Mouse (Mus musculus) heart, adult 2 months (tissue): ENCODE data around the gene Clint1. TPM values are rescaled to one million over a fixed set of nuclear protein-coding genes. Genes with fewer than 3 reads are reported as not detected.

ENCODE experiments used
- DNase-seq, 2 experiments: peaks; one replicate each; pipeline ENCODE4 v3.0.0; 2021
- H3K27ac ChIP-seq: fragments of 200-600 bp; 2 replicates; pipeline ENCODE4 v1.8.1; 2022
- H3K27me3 ChIP-seq: fragments of 200-500 bp; 2 replicates; pipeline ENCODE4 v1.6.1; 2012; ENCODE audit warnings: mild to moderate bottlenecking, low read length, inconsistent platforms, mixed read lengths; ENCODE audit not compliant: control insufficient read depth, insufficient read depth
- H3K36me3 ChIP-seq: fragments of 200-500 bp; 2 replicates; pipeline ENCODE4 v1.6.1; 2012; ENCODE audit warnings: low read length, inconsistent platforms; ENCODE audit not compliant: control insufficient read depth, insufficient read depth
- H3K4me1 ChIP-seq: fragments of 200-500 bp; 2 replicates; pipeline ENCODE4 v1.6.1; 2011; ENCODE audit warnings: low read length; ENCODE audit not compliant: control insufficient read depth, insufficient read depth
- H3K4me3 ChIP-seq: fragments of 200-600 bp; 2 replicates; pipeline ENCODE4 v1.8.1; 2022
- H3K79me2 ChIP-seq: fragments of 200-500 bp; replicated peaks from 2 replicates; pipeline ENCODE4 v1.6.1; 2012; ENCODE audit warnings: mild to moderate bottlenecking, inconsistent platforms, low read length, moderate library complexity, mixed read lengths; ENCODE audit not compliant: control insufficient read depth, insufficient read depth
- H3K9ac ChIP-seq: fragments of 200-500 bp; 2 replicates; pipeline ENCODE4 v1.6.1; 2012; ENCODE audit warnings: low read depth, mild to moderate bottlenecking, control low read depth, inconsistent platforms, low read length, mixed read lengths
- CTCF ChIP-seq: fragments of 200-600 bp; IDR thresholded peaks from 2 replicates; pipeline ENCODE4 v1.8.1; 2022; ENCODE audit warnings: antibody characterized with exemption, mild to moderate bottlenecking, moderate library complexity
- EP300 ChIP-seq: fragments of 200-500 bp; IDR thresholded peaks from 2 replicates; pipeline ENCODE4 v1.6.1; 2011; ENCODE audit warnings: low read depth, low read length, control low read depth; ENCODE audit not compliant: insufficient read depth
- POLR2A ChIP-seq: fragments of 200-500 bp; IDR thresholded peaks from 2 replicates; pipeline ENCODE4 v1.6.1; 2011; ENCODE audit warnings: mild to moderate bottlenecking, low read depth, low read length, control low read depth; ENCODE audit not compliant: insufficient read depth
- whole genome bisulfite sequencing: fragments of 180-500 bp; shearing (Covaris S2); methylation state at CpG from one replicate; pipeline ENCODE4 v1.1.7; 2018; 5-methylcytosine and 5-hydroxymethylcytosine counted together
- intact Hi-C: fragments of 180-260 bp; cut with DNase I; formaldehyde crosslinking; loops from one replicate; pipeline ENCODE4 v1.15.1; 2025
- polyA plus RNA-seq: library from polyadenylated mRNA; depleted of rRNA; stranded (reverse); fragments of >200 nt; gene quantifications from 2 replicates; pipeline ENCODE4 v1.2.3, GENCODE M21; 2012
- total RNA-seq, 2 experiments: library from RNA; stranded (reverse); gene quantifications; 2 replicates each; pipeline ENCODE4 v1.2.3; 2021

The Clint1 gene
- total and polyA plus RNA-seq, 3 experiments: 29.5 to 45.7 (median 42.0) TPM

- Histone ChIP-seq H3K79me2 (0 out of 2 replicates have a peak, but pooled peaks cover 2% of the 10 kb centered on the region), H3K9ac (no peak overlapping the region), H3K27ac (no peak overlapping the region), H3K4me1 (no peaks in the 10 kb centered on the region), H3K36me3 (peaks cover 10% of the 10 kb centered on the region), H3K27me3 (no peaks in the 10 kb centered on the region), H3K4me3 (no peak overlapping the region)
- TF ChIP-seq POLR2A: no peak
- TF ChIP-seq EP300: no peak
- no peak for TF ChIP-seq CTCF
- DNase-seq: no peak
- whole genome bisulfite sequencing: 81% methylated on average over 4 of the region's 4 CpGs
- intact Hi-C loops: no loop called here
Measured at GRCm38 (mm10) chr11:45849203-45849602, 2.6 kb upstream of the Clint1 start.

DNA sequence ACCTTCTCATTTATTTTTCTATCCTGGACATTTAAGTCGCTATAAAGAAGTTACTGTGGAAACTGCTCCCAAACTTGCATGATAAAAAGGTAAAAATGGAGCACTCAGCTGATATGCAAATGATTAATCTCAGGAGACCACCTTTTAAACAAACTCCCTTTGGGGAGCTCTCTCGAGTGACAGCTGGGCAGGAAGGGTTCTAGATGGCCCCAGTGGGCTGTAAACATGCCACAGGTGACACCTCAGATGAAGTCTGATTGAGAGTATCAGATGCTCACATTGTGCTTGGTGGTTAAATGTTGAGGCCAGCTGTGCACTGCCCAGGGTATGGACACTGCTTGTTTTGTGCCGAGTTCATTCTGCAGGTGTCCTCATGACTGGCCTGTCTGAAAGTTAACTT is 2.0 kb upstream of the Clint1 start:
- Histone ChIP-seq H3K4me1 (0 out of 2 replicates have a peak, but pooled peaks cover under 1% of the 10 kb centered on the region), H3K36me3 (peaks cover 10% of the 10 kb centered on the region), H3K9ac (no peak overlapping the region), H3K27ac (no peak overlapping the region), H3K27me3 (no peaks in the 10 kb centered on the region), H3K79me2 (peaks cover 2% of the 10 kb centered on the region; the same call in 1 of the 2 replicates), H3K4me3 (no peak overlapping the region)
- no peak for DNase-seq
- TF ChIP-seq CTCF (no peak), POLR2A (no peak), EP300 (no peak)
- intact Hi-C loops: no loop called here
- 38% methylated on average over 3 of the region's 3 CpGs for WGBS

DNA sequence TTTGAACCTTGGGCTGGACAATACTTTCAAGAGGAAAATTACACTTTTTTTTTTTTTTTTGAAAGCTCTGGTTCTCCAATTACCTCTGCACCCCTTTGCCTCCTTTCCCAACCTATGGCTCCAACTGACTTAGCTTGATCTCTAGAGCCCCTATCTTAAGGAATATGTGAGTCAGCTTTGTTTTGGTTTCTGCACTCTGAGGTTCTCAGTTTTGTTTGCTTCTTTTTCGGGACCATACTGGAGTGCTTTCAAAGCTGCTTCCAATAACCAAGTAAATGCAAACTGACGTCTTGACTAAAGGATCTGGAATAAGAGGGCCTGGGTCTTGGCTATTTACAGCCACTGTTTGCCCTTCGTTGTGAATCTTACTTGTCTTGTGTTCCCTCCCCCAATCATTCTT is 1.5 kb upstream of the Clint1 start:
- H3K9ac ChIP-seq: no peak overlapping the region
- peaks cover 2% of the 10 kb centered on the region; the same call in 1 of the 2 replicates for H3K79me2 ChIP-seq
- intact Hi-C loops: no loop called here
- H3K27me3 ChIP-seq: no peaks in the 10 kb centered on the region
- no peak overlapping the region for H3K27ac ChIP-seq
- TF ChIP-seq EP300 (no peak), CTCF (no peak), POLR2A (no peak)
- WGBS: 47% methylated on average over 3 of the region's 3 CpGs
- H3K36me3 ChIP-seq: peaks cover 12% of the 10 kb centered on the region
- 0 out of 2 replicates have a peak, but pooled peaks cover 1% of the 10 kb centered on the region for H3K4me1 ChIP-seq
- no peak overlapping the region for H3K4me3 ChIP-seq
- DNase-seq: no peak

DNA sequence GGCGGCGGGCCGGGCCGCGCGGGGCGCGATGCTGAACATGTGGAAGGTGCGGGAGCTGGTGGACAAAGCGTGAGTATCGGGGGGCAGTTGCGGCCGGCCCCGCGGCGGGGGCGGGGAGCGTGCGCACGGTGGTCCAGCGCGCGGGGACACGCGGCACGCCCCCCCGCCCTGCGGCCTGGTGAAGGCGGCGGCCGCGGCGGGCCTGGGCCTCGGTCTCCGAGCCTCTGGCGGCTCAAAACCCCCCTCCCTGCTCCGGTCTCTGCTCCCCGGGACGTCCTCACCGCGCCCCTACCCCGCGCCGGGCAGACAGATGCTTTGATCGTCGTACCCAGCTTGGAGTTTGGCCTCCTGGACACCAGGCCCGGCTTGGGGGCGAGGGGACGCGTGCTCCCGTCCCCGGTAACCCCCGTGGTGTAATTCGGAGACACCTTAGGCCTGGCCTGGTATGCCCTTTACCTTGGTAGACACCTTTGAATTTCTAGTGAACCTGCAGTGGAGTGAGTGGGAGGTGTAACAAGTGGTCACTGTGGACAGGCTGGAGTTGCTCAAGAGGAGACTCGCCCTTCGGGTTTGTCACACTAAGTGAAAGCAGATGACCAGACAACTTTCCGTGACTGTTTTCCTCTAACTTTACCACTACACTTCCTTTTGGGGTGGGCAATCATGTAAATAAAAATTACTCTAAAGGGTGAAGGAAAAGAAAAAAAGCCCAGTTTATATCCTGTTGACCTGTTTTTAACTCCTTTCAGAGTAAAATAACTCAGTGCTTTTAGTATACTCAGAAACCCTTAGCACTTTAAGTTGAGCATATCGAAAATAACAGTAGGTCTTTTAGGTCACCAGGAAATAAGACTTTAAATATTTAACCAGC is 508 bp downstream of the Clint1 start:
- H3K36me3 ChIP-seq: peaks cover 20% of the 10 kb centered on the region
- H3K79me2 ChIP-seq: peaks cover 3% of the 10 kb centered on the region
- DNase-seq: peak in 1 of 2 experiments; percentile 63
- no peak for TF ChIP-seq CTCF
- TF ChIP-seq POLR2A: no peak
- TF ChIP-seq EP300: no peak
- H3K27me3 ChIP-seq: no peaks in the 10 kb centered on the region
- intact Hi-C loops: no loop called here
- peak overlapping the region; percentile 81 for H3K4me3 ChIP-seq
- 2% methylated on average over 27 of the region's 58 CpGs for WGBS
- peaks cover 8% of the 10 kb centered on the region for H3K4me1 ChIP-seq
- peak overlapping the region; percentile 96 for H3K9ac ChIP-seq
- peak overlapping the region; percentile 85 for H3K27ac ChIP-seq

- H3K27me3 ChIP-seq: no peaks in the 10 kb centered on the region
- WGBS: 32% methylated on average over 6 of the region's 6 CpGs
- DNase-seq: no peak
- TF ChIP-seq POLR2A (no peak), EP300 (no peak), CTCF (no peak)
- H3K36me3 ChIP-seq: peaks cover 21% of the 10 kb centered on the region
- peak overlapping the region; percentile 85 for H3K27ac ChIP-seq
- H3K79me2 ChIP-seq: peaks cover 3% of the 10 kb centered on the region
- H3K9ac ChIP-seq: peak overlapping the region; percentile 8; the same call in 1 of the 2 replicates
- peak overlapping the region; percentile 81 for H3K4me3 ChIP-seq
- H3K4me1 ChIP-seq: peaks cover 8% of the 10 kb centered on the region
- intact Hi-C loops: no loop called here
Measured at GRCm38 (mm10) chr11:45852995-45853317, 1.1 kb downstream of the Clint1 start.

GRCm38 (mm10) chr11:45853916-45854315 is 2.1 kb downstream of the Clint1 start:
- no peak for DNase-seq
- WGBS: 88% methylated on average over 2 of the region's 2 CpGs
- TF ChIP-seq CTCF (no peak), POLR2A (no peak), EP300 (no peak)
- Histone ChIP-seq H3K79me2 (peaks cover 3% of the 10 kb centered on the region), H3K27ac (no peak overlapping the region), H3K4me3 (no peak overlapping the region), H3K36me3 (peaks cover 21% of the 10 kb centered on the region), H3K27me3 (no peaks in the 10 kb centered on the region), H3K4me1 (peaks cover 8% of the 10 kb centered on the region), H3K9ac (no peak overlapping the region)
- intact Hi-C loops: no loop called here
